Mouse (Mus musculus): ENCODE data around the gene F8.
"Not testable (repeated sequence)": the region's sequence is repeated elsewhere in the genome, so short reads cannot be mapped to it uniquely, and the experiment has no call there.

The F8 gene

DNA sequence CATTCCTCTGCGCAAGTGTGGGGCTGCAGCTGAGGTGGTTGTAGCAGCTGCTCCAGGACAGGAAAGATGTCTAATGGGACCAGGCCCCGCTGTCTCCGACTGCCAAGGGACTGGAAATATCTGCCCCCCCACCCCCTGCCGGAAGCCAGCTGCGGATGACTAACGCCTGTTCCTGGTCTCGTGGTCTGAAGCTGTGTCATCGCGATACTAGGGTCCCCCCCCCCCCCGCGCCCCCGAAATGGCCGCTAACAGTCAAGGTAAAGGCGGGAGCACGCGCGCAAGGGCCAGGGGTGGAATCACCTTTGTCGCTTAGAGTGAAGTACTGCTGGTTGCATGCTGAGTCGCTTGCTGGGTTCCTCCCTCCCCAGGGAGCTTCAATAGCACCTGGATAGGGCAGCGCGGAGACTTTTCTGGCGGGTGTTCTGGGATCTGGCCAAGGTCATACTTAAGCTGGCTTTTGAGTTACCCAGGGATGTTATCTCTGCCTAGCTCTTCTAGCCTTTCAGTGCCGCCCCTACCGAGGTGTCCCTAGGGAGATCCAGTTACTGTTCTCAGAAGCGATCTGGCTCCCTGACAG, at the start of gene F8, which contains the start of gene Fundc2:
Gene F8 (minus strand): TSS at position 421 of the 577 bp plus-strand sequence.
Gene Fundc2 (plus strand): TSS at position 205 of the 577 bp plus-strand sequence.
- DNase-seq, result peak; percentile 73

DNA sequence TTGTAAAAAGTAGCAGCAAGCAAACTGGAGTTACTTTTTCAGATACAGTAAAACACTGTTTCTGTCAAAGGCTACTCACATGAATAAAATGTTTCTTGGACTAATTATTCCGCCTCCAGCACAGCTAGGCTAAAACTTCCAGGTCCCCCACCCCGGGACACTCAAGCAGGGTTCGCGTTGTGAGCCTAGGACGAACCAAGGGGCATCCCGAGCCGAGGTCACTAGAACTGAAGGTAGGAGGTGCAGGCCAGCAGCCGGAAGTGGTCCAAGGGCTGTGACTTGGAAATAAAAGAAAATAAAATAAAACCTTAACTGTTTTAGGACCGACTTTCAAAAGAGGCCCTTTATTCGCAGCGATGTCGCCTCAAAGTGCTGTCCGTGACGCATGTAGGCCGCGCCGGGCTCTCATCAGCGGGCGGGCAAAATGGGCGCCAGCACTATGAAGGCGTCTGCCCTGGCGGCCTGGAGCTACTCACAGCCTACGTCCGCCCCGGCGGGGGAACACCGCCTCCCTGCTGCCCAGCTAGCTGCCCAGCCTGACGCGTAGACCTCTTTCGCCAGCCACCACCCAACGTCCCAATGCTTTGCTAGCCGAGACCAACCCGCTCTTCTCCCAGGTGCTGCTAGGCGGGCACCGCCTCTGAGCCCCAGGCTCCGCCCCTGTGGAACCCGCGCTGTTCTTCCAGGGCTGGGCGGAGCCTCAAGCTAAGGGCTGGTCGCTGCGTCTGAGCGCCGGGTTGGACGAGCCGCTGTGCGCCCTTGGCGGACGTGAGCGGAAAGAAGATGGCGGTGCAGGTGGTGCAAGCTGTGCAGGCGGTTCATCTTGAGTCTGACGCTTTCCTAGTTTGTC, 33.7 kb upstream of the F8 start, which contains the start of the genes Cmc4, Mtcp1 and Brcc3:
Gene Cmc4 (minus strand): TSS at position 649 of the 850 bp plus-strand sequence.
Gene Mtcp1 (minus strand): TSS at position 653 of the 850 bp plus-strand sequence.
Gene Brcc3 (plus strand): TSS at position 693 of the 850 bp plus-strand sequence.
- peak; percentile 90 for DNase-seq

DNA sequence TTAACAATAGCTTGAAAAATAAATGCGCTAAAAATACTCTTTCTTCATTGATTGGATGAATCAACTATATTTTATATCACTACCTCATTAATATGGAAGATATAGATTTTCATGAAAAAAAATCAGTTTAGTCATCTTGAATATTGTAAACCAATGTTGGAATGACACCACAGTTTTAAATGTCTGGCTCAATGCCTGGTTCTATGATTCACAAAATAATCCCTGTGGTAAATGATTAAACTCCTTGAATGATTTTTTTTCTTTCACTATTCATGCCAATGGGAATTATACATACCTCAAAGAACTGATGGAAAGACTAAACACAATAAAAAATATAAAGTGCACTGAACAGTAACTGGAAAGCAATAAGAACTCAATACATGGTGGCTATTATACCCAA, 27.3 kb upstream of the F8 start:
- DNase-seq, result no peak

DNA sequence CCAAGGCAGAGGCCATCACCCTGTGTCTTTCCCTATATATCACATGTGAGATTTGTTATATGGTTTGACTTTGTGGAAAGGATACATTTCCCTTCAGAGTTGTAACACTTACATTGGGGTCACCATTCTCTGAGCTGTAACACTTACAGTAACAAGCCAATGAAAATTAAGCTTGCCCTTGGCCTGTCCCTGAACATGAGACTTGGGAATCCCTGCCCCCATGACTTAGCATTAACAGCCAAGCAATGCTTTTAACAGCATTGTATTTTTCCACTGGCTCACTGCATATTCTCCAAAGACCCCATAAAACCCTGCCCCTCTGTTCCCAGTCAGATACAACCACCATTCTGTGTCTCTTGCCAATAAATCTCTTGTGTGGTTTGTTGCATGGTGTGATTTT, 20.9 kb upstream of the F8 start:
- no peak for DNase-seq

DNA sequence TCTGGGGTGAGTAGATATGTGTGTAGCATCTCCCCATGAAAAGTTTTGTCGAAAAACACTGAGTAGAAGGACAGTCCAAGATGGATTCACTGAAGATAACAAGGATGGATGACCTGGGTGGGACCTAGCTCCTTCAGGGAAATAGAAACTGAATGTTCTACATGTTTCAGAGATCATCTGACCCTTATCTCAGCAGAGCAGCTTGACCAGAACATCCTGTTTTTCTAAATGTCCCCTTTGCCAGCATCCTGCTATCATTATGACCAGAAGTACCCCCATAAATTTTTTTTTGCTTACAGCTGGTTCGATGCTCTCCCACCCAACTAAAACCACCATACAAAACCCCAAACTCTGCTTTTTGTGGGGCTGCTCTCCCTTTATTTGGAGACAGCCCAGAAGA, 20.3 kb upstream of the F8 start:
- DNase-seq, result no peak

DNA sequence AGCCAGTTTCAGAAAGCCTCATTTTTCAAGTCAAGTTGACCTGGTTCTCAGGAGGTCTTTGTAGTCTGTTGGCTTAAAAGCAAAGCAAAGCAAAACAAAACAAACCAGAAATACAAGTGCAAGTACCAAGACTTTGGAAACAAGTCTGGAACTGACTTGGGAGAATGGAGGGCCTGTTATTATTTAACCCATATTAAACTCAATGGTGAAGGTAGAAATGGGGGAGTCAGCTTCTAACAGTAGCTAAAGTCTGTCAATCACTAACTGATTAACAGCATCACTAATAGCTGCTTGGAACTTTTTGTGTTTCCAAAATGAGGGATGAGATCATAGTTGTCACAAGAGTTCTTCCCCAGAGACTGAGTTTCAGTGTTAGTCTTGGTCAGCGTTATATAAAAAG, 17.1 kb upstream of the F8 start:
- DNase-seq, result no peak

DNA sequence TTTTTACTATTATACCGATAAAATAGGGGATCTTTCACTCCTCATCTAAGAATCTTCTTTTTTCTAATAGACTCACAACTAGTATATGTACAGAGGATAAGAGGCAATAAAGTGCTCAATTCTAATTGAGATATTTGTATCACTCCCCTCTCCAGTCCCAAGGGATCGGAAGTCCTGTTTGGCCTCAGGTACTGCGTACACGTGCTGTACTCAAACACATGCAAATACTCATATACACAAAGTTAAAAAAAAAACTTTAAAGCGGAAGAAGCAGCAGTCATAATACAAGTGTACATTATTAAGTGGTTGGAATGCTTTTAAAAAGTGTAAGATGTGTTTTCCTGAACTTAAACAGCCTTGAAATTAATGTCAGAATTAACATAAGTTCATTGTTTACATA, 716 bp downstream of the F8 start:
- DNase-seq, result no peak

DNA sequence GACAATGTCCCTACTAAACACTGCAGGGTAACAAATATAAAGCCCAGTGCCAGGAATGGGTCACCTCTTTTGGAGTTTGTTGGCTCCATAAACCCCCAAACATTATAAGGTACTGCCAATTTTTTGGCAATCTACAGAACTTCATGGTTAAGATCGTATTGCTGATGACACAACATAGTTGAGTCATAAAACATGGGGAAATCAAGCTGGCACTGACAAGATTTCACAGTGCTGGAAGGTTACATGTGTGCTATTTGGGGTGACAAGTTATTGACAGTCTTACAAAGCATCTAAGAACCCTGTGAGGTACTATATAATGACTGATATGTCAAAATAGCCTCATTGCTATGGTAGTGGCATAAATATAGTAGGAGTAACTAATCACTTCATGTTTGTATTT, 1.2 kb downstream of the F8 start:
- DNase-seq, result no peak

DNA sequence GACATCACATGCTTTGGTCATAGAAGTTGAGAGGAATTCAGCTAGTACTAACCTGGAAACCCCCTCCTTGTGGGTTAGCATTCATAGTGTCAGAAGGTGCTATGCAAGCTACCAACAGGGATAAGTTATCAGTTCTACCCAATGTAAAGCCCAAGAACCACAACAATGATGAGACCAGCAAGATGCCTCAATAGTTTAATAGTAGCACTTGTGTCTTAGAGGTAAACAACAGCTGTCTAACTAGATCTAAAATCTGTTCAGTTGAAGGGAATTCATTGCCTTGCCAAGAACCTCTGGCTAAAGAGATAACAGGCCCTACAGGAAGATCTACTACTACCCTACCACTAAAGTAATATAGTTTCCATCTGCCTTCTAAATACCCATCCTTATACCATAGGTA, 5.6 kb downstream of the F8 start:
- no peak for DNase-seq

DNA sequence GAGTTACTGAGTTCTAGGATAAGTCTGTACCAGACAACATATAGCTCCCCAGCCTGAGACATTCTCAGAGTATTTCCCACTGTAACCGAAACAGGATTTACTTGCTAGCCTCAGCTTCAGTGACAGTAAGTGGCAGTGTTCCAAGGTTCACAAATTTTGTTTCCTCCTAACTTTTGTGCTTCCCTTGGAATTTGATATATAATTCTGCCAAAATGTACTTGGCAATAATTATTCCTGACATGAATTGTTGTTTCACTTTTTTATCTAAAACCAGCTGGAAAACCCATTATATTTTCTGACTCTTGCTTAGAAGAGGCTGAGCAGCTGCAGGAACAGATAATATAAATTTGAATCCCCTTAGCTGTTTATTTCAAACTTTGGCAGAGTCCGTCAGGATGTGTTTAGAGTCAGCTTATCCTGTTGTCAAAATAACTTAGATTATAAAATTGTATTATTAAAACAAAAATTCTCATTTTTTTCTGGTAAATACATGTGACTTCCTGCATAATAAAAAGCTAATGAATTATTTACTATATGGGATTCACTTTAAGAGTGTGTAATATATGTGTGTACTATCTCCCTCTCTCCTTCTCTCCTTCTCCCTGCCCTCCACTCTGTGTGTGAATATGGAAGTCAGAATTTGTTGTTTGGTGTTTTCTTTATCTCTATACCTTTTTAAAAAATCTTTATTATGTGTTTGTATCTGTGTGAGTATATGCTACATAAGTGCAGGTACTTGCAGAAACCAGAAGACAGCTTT, 9.6 kb downstream of the F8 start:
- DNase-seq, result no peak

DNA sequence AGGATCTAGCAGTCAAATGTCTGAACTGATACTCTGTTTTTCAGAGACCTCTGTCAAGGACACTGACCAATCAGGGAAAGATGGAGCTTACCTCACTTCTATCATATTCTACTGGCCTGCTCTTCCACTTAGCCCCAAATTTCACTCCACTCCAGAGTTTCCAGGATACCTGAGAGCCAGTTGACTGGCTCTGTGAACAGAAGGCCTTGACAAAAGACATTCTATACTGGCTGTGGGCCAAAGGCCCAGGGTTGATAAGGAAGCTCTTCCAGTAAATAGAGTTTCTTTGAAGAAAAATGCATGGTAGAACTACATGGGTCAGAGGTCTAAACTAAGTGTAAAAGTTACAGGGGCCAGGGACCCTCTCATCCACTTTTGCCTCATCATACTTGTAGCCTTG, 12.2 kb downstream of the F8 start:
- DNase-seq, result no peak

DNA sequence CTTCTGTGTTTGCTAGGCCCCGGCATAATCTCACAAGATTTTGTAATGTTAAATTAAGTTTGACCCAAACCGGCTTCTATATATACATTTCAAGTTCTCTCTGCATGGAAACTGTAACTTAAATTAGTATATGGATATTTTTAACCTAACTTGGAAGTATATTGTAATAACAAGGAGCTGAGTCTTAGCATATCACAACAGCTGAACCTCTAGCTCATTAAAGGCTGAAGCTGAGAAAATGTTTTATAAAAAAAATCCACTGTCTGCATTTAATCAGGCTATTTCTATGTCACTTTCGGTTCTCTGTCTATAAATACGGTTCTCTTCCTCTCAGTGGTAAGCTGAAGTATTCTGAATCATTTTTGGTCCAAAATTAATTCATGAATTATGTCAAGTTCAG, 58.9 kb downstream of the F8 start:
- DNase-seq, result no peak

DNA sequence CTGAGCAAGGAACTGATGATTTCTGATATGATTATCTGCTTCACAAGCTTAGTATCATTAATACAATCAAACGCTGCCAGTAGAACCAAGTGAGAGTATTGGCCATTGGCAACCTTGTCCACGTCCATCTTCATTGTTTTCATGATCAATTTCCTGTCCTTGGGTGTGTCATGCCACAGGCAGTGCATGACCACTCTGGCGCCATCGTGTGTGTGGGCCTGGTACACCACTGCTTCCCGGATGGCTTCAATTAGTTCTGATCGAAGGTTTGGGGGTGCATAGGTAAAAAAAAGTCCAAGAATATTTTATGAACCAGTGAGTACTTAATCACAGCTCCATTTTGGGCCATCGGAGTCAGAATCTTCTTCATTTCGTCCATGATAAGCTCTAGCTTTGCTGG, 110.7 kb downstream of the F8 start:
- DNase-seq, result no peak

DNA sequence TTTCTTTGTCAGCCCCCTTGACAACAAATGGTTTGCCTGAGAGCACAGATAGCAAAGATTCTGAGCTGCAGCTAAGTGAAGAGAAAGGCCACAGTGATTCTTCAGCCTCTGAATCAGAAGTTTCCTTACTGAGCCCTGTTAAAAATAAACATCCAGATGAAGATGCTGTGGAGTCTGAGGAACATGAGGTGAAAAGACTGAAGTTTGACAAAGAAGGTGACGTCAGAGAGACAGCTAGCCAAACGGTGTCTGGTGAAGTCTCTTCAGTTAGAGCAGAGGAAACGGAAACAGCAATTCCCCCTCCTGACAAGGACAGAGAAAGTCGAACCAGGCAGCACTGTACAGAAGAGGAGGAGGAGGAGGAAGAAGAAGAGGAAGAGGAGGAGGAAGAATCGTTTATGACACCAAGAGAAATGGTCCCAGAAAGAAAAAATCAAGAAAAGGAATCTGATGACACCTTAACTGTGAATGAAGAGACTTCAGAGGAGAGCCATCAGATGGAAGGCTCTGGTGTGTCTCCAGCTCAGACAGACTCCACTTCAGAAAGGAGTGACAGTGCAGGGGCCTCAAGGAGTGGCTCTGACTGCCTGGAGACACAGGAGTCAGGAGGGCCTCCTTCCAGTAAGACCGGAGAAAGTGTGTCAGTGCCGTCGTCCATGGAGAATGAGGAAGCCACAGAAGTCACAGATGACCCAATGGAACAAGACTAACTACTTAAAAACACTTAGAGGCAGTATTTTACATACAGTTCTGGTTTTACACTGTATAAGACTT, 148.6 kb downstream of the F8 start:
- not testable (repeated sequence) for DNase-seq

DNA sequence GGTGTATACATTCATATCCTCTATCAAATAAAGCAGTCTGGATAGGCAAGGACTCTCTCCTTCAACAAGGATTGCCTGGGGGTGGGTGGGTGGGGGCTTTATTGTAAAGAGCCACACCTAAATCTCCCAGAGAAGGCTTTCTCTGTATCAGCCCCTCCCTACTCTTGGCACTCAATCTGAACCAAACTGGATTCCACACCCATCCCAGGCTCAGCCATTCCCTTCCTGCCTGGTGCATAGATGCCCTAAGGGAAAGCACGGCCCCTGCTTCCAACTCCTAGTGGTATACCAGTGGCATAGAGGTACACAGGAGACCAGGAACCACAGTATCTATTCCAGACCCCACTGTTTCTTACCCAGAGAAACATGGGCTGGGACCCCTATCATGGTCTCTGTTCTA, 151.0 kb downstream of the F8 start:
- no peak for DNase-seq

DNA sequence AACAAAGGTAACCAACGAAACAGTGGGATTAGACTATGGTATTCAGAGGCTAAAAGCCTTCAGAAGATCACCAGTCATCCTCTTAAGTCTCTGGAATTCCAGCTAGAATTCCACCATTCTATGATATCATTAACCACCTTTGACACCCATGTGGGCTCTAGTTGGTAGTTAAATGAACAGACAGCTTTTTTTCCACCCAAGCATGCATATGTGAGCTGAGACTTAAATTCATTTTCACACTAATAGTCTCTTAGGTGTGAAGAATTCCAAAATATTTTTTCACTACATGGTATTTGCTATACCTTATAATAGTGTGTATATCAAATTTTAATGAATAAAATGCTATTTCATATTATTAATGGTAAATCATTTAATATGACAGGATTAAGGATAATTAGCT, 218.7 kb downstream of the F8 start, which contains the start of gene Smim9:
Gene Smim9 (minus strand): TSS at position 101 of the 400 bp plus-strand sequence.
- no peak for DNase-seq

DNA sequence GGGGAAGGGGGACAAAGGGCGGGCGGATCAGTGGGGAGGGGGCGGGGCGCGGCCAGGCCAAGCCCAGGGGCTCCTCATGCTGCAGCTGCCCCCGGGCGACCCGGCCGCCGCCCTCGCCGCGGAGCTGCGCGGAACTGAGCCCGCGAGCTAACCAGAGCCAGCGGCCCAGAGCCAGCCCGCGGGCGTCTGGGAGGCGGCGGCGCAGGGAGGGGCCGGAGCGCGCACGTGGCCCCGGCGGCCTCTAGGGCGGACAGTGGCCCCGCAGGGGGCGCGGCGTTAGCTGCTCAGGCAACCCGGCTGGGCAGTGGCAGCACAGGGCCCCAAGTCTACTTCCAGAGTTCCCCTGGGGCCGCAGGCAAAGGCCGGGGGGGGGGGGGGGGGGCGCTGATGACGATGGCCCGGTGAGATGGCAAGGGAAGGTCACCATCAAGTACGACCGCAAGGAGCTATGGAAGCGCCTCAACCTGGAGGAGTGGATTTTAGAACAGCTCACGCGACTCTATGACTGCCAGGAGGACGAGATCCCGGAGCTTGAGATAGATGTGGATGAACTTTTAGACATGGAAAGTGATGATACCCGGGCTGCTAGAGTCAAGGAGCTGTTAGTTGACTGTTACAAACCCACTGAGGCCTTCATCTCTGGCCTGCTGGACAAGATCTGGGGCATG, 226.7 kb downstream of the F8 start:
- DNase-seq, result peak; percentile 8

DNA sequence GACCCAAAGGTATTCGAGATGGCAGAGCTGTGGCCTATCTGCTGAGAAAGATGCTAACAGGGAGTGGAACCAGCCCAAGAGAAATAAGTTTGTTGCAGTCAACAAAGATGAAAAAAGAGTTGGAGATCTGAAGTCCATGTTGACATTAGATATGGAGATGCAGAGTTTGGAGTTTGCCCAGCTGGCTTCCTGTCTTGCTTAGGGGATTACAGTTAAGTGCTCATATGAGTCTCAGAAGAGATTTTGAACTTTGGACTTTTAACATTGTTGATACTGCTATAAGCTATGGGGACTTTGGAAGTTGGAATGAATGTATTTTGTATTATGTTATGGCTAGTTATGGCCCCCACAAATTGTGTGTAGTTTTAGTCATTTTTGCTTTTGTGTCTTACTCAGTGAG, 230.2 kb downstream of the F8 start:
- no peak for DNase-seq

DNA sequence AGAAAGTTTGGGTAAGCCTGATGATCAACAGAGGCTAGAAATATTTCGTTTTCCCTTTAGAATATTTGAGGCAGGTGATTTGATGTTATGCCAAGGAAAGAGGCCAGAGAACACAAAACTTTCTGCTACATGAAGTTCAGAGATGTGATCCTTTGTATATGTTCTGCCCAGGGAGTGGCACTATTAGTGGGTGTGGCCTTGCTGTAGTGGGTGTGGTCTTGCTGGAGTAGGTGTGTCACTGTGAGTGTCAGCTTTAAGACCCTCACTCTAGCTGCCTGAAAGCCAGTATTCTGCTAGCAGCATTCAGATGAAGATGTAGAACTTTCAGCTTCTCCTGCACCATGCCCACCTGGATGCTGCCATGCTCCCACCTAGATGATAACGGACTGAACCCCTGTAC, 232.1 kb downstream of the F8 start:
- no peak for DNase-seq

DNA sequence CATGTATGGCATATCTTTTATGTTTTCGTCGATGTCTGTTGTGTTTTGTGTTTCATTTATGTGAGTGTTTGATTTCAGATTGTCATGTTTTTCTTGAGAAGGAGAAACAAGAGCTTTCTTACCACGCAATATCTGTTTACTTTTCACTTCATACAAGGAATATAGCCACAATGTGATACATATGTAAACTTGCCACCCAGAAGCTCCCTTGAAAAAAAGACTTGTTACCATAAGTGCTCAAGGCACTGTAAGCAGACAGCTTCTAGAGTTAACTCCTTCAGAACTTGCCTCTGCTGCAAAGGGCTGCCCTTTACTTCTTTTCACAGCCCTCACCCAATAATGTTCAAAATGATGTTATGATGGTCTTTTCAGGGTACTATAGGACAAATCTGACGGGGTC, 234.0 kb downstream of the F8 start:
- DNase-seq, result no peak

DNA sequence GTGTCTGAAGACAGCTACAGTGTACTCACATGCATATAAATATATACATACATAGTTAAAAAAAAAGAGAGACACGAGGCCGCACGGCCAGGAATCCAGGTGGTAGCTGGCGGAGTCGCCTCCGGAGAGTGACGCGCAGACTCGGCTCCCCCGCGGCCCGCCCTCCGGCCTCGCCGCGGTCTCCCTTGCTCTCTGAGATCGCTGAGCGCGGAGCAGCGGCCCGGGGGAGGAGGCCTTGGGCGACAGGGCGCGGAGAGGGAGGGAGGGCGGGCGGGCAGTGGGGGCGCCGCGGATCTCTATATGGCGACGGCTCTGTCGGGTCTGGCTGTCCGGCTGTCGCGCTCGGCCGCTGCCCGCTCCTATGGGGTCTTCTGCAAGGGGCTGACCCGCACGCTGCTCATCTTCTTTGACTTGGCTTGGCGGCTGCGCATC, 239.3 kb downstream of the F8 start:
- DNase-seq, result peak; percentile 19

DNA sequence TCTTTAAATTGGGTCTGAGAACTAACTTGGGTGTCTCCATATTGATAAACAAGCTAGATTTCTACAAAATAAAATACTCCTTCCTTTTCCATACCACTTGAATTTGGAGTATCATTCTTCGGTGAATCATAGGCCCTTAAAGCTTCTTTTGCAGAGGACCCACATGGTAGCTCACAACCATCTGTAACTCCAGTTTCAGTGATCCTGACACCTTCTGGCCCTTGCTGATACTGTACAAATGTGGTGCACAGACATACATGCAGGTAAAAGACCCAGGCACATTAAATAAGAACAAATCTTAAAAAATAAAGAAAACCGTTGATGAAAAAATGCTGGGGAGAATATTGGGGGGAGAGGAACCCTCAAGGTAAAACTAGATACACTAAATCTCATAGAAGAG, 244.2 kb downstream of the F8 start:
- DNase-seq, result no peak
